Mouse (Mus musculus): ENCODE results near the gene Hoxa13.

Gene Hoxa13

DNA sequence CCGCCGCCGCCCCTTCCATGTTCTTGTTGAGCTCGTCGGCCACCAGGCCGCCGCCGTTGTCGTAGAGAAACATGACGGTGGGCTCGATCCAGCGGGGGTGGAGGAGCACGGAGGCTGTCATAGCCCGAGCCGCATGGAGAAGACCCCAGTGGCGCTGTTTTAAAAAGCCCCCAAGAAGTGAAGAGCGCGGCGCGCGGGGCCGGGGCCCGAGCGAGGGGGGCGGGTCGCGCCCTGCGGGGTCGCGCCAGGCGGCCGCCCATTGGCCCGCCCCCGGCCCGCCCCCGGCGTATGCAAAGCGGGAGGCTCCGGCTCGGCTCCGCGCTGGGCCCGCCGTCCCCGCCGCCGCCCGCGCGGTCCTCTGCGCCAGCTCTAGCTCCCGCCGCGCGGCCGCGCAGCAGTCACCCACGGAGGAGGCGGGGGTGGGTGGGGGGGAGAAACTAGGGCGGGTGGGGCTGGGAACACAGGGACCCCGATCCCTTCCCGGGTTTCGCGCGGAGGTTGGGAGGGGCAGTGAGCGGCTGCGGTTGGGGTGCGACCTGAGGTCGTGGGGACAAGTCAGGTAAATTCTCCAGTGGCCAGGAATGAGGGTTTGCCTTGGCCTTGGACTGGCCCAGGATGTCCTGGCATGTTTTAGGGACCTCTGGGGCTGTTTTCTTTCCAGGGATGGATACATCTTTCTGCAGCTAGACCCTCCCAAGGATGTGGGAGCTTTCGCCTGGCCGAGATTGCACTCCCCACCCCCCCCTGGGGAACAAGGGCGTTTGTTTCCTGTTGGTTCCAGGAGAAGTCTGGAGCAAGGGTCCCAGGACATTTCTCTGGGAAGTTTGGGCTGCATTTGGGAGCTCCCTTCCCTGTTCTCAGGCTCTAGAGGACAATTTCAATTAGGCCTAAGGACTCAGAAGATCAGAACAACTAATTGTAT, at the start of gene Hoxa13:
Gene Hoxa13 (minus strand): TSS at position 227 of the 922 bp plus-strand sequence.
- no peak for DNase-seq (ENCODE audit: low read depth)

DNA sequence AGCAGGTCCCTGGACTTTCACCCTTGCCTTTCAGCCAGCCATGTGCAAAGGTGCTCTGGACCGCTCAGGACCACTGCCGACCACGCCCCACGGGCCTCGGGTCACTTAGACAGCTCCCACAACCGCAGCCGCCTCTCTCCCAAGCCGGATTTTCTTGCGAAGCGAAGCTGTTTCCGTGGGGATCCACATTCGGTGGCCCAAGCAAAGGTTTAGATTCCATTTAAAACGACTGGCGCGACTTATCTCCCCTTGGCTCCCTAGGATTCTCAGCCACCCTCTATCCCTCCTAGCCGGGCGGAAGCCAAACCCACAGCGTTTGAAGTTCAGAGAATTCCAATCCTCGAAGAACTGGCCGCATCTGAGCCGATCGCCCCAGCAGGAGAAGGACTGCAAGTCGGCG, 49.7 kb upstream of the Hoxa13 start:
- no peak for DNase-seq (ENCODE audit: low read depth)

DNA sequence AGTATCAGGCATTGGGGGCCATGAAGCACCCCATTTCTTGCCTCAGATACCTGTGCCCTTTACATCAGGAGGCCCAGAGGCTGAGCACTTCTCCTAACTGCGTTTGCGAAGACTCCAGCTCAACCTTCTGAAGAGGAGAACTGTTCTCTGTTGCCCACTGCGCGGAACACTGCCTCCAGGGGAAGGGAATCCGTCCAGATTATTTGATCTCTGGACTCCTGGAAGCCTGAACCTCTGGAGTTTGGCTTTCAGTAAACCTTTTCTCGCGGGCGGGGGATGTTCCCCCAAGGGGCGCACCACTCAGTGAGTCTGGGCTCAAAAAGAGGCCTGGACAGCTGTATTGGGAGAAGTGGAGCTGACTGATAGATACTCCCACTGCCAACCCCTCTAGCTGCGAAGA, 49.1 kb upstream of the Hoxa13 start:
- DNase-seq (ENCODE audit: low read depth), result no peak

DNA sequence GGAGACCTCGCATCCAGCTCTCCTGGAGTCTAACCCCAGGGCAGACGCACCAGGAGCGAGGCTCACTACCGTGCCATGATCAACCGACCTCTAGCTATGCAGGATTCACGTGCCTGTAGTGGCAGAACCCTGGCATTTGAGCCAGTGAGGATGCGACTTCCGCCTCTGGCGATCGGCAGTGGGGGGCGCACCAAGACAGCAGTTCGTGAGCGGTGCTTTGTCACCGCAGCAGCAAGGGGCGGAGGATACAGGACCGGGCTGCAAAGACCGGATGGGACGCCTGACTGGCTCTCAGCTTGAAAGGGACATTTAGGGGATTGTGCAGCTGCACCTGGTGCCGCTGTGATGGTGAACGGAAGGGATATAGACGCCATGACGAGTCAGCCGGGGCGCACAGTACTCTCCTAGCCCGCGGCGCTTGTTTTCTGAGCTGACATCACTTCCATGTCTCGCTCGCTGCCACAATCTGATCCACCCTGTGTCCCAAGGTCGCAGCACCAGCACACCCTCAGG, 45.3 kb upstream of the Hoxa13 start:
- DNase-seq (ENCODE audit: low read depth), result peak; percentile 18

DNA sequence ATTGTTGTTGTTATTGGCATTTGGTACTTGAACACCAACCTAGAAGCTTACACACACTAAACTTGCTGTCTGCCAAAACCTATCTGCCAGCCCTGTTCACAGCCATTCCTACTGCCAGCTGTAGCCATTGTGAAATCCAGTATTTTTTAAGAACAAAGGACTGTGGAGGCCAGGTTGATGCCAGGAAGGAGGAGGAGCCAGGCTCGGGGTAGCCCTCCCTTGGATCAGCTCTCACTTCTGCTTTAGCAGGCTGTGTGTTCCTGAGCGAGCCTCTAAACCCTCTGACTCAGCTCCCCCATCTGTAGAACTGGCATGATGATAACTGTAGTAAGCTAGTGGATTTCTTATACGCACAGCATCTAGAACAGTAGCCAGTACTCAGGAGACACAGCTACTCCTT, 42.7 kb upstream of the Hoxa13 start:
- no peak for DNase-seq (ENCODE audit: low read depth)

DNA sequence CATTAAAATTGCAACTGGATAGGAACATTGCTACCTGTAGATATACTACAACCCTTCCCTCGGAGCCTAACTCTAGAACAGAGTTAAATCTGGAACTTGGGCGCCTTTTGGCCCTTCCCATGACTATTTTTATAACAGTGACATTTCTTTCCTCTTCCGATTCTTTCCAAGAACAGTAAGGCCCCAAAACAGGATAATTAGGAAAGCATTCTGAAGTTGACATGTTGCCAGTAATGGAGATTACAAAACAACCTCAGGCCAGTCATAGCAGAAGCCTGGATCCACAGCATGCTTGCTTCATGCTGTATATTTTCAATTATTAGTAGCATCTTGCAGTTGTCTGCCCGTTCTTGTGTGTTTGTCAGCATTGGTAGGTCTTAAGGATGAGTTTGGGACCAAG, 40.1 kb upstream of the Hoxa13 start:
- no peak for DNase-seq (ENCODE audit: low read depth)

DNA sequence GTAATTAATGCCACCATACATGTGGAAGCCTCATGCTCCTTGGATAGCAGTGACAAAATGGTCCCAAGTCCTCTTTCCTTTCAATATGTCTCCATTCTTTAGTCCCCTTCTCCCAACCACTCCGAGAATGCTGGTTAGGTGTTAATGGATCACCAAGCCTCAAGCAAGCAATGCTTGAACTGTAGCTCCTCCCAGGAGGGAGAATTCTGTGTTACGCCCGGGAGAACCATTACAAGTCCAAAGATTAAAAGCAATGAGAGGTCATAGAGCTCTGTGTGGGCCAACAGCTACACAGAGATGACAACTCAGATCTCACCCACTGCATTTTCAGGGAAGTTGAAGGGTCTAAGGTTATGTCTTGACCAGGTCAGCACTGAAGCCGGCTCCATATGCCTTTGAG, 37.8 kb upstream of the Hoxa13 start:
- DNase-seq (ENCODE audit: low read depth), result no peak

DNA sequence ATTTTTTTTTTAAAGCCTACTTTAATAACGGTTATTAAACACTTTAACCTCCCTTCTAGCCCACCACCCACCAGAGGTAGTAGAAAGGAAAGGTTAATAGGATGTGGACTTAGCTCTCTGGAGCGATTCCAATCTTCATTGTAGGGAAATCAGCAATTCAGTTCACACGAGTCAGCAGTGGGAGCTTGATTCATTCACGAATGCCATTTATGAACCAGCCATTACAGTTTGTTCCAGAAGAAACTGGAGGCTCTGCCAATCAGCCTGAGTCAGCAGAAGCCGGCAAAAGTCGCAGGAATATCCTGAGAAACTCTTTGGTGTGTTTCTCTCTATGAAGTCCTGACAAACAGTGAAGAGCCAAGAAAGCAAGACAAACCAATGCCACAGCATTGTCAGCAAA, 33.9 kb upstream of the Hoxa13 start:
- peak; percentile 27 for DNase-seq (ENCODE audit: low read depth)

DNA sequence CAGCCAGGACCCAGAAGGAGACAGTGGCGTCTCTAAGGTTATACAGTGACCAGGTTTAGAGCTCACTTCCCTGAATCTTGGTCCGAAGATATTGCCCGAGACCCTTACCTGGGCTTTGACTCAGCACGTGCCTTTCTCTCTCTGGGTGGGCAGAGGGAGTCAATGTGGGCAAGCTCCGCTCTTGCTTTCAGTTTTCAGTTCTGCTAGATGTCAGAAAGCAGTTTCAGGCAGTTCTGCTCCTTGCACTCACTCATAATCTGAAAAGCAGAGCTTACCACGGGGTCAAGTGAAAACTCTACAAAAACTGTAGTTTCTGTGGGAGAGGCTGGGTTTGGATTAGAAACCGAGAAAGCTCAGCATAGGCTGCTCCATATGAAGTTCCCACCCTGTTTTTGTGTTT, 31.6 kb upstream of the Hoxa13 start:
- no peak for DNase-seq (ENCODE audit: low read depth)

DNA sequence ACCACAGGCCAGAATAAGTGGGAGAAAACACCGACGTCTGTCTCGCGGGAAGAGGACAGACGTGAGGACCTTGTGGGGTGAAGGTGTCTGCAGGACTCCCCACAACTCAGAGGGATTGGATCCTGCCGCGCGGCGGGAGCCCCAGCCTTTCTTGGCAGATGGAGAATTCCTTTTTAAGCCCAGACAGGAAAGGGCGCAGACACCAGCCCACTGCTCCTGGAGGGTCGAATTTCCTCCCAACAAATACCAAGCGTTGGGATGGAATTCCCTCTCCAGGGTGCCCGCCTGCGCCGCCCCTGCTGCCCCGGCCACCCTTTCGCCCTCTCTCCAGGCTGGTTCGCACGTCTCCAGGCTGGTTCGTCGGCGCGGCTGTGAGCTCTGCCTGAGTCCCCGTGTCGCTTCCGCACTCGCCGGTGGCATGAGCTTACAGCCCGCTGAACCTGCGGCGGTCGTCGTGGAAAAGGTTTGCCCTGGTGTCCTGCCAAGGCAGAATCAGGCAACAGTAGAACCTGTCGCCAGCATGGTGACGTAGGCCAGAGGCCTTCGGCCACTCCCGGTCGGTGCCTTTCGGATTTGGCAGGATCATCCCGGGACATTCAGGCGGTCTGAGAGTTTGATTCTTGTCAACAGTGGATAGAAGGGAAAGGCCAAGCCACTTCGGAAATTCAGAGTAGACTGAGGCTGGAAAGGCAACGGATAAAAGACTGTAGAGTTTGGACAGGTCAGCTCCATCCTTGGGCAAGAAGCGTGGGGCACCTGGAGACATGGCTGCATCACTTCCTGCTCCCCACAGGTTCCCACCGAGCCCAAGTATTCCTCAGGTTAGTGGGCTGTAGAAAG, 30.6 kb upstream of the Hoxa13 start:
- no peak for DNase-seq (ENCODE audit: low read depth)

DNA sequence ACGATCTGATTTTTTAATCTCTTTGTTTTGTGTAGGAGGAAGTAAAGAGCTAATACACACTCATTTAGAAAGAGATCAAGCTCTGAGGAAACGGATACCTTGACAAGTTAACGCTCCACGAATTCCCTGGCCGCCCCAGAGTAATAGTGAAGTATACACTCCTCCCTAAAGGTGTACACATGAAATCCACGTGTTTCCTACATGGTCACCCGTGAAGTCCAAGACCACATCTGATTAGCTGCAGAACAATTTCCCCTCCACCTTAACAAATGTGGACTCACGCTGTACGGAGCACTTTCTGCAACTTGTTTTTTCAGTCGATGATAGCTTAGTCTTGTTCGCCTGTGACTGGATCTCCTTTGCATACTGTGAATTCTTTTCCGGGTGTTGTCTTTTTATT, 29.5 kb upstream of the Hoxa13 start:
- no peak for DNase-seq (ENCODE audit: low read depth)

DNA sequence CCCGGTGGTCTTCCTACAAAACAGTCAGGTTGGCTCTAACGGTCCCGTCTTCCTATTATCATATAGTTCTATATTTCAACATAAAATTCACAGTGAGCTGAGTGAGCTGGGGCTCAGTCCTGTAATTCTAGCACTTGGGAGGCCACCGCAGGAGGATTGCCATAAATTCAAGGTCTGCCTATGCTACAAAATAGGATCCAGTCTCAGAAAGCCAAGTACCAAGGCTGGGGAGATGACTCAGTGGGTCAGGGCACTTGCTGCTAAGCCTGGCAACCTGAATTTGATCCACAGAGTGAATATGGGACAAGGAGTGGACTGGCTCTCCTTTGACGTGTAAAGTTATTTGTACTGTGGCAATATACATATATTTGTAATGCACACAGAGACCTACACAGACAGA, 23.2 kb upstream of the Hoxa13 start:
- no peak for DNase-seq (ENCODE audit: low read depth)

DNA sequence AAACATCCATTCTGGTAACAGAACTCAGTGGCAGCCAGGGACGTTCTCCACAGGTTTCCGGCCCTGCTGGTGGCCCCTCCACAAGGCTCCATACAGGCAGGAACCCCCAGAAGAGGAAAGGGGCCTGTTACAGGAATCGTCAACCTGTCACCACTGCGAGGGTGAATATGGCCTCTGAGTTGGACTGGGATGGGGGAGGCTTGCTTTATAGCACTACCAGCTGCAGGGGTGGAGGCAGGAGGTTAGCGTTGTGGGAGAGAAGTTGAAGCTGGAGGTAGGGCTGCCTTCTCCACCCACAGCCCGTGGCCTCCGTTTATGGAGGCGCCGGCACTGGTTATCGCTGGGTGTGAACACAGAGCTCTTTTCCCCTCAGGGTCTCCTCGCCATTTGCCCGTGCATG, 20.4 kb upstream of the Hoxa13 start:
- DNase-seq (ENCODE audit: low read depth), result no peak

DNA sequence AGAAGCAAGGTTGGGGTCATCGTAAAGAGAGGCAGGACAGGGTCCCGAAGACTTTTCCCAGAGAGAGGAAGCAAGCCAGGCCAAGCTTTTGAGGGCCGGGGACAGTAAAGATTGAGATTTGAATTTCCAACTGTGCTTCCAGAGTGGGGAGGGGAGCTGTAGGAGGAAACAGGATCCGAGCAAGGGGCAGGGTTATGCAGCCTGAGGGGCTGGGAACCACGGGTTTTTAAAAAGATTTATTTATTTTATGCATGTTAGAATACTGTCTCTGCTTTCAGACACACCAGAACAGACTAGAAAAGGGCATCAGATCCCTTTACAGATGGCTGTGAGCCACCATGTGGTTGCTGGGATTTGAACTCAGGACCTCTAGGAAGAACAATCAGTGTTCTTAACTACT, 16.2 kb upstream of the Hoxa13 start:
- no peak for DNase-seq (ENCODE audit: low read depth)

DNA sequence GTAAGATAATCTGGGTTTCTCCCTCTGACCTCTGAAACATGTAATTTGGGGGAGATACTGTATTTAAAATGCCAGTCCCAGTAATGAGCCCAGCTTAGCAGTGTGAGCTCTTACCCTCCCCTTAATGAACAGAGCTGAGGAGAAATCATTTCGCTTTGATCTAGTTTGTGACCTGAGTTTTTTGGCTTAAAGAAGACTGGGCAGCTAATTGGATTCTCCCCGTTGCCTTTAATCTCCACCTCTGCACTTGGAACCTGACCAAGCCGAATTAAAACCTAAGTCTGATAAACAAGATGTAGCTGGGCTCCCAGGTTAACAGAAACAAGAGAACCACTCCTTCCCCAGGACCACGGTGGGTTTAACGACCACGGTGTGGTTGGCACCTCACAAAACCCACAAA, 15.7 kb upstream of the Hoxa13 start:
- no peak for DNase-seq (ENCODE audit: low read depth)

DNA sequence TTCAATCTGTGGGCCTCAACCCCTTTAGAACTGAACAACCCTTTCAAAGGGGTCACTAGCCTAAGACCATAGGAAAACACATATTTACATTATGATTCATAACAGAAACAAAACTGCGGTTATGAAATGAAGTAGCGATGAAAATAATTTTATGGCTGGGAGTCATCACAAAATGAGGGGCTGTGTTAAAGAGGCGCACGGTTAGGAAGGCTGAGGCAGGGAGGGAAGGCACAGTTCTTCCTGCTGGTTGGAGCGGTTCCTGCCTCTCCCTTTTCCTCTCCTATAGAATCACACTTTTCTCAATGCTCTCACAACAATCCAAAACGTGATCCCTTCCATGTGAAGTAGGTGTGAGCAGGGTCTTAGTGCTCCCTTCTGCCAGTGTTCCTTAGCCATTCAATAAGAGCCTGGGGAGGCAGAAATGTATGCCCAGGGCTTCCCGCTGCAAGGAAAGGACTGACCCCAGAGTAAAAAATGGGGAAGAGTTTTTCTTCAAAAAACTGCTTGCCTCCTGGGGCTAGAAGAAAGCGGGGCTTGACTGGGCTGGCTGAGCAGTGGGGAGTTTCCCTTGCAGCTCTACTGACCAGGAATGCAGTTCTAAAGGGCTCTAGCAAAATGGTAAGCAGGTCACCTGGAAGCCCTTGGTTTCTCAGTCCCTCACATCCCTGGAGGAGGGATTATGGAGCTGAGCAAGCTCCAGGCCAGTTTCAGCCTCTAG, 15.0 kb upstream of the Hoxa13 start:
- no peak for DNase-seq (ENCODE audit: low read depth)

DNA sequence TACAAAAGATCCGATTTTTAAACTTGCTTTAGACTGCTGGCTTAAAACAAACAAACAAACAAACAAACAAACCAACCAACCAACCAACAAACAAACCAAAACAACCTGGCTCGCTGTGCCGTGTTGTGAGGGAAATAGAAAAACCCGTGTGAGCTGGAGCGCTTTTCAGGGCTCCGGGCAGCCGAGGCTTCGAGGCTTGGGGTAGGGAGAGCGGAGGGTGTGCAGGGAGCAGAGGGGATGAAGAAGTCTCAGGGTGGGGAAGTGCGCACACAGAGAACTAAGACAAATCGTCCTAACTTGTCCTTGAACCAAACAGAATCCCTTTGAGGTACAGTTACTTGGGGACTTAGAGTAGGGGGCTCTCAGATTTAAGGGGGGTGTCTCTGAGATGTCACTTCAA, 13.9 kb upstream of the Hoxa13 start:
- DNase-seq (ENCODE audit: low read depth), result no peak

DNA sequence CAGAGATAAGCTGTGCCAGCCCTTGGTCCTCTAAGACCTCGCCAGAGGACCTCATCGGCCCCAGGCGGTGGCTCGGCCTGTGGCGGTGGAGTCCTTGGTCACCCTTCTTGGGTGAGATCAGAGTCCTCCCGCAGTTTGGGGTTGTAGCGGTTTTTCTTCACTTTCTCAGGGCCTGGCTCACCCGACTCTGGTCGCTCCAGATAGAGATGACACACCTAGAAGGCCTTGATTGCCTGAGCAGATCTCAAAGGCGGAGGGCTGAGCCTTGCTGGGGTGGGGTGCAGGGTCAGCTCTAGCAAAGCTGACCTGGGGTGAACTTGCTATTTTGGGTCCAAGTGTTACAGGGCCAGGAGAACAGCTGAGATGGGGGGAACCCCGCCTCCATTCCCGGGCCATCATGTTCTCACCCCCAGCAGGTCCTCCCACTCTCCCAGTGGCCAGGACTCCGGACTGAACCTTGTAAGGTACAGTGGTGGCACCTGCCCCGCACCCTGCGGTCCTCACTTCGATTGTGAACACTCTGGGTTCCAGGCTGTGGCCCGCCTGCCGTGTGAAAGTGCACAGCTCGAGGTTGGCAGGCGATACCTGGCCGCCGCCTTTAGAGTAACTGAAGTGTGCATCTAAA, 13.1 kb upstream of the Hoxa13 start:
- no peak for DNase-seq (ENCODE audit: low read depth)

DNA sequence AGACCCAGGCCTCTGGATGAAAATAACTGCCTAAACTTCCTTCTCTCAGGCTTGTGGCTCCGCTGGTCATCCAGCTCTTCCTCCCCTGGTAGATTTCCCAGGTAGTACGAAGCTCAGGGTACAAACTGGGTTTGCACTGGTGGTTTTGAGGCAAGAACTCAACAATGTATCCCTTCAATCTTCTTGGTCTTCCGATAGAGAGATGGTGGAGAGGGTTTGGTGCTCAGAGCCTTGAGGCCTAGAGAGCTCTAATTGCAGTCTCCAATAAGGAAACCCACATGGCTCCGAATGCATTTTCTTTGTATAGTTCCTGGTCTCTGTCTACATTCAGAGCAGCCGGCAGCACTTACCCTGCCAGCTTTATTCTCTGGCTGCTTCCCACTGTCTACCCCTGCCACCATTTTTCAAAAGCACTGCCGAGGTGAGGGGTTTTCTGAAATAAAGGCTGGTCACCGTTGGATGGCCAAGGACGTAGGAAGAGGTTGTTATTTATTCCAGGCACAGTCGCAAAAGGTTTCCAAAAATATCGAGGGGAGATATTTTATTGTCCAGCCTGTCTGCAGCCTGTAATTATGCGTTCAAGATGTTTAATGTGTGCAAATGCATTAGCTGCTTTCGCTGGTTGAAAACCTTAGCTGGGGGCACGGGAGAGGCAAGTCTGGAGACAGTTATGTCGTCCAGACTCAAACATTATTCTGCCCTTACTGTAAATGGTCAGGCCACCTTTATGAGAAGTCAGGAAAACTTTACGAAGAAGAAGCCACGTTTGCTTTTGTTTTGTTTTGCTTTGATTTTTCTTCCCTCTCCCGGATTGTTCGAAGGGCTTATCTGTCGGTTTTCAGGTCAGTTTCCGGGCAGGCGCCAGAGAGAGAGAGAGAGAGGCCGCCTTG, 12.3 kb upstream of the Hoxa13 start:
- DNase-seq (ENCODE audit: low read depth), result no peak

DNA sequence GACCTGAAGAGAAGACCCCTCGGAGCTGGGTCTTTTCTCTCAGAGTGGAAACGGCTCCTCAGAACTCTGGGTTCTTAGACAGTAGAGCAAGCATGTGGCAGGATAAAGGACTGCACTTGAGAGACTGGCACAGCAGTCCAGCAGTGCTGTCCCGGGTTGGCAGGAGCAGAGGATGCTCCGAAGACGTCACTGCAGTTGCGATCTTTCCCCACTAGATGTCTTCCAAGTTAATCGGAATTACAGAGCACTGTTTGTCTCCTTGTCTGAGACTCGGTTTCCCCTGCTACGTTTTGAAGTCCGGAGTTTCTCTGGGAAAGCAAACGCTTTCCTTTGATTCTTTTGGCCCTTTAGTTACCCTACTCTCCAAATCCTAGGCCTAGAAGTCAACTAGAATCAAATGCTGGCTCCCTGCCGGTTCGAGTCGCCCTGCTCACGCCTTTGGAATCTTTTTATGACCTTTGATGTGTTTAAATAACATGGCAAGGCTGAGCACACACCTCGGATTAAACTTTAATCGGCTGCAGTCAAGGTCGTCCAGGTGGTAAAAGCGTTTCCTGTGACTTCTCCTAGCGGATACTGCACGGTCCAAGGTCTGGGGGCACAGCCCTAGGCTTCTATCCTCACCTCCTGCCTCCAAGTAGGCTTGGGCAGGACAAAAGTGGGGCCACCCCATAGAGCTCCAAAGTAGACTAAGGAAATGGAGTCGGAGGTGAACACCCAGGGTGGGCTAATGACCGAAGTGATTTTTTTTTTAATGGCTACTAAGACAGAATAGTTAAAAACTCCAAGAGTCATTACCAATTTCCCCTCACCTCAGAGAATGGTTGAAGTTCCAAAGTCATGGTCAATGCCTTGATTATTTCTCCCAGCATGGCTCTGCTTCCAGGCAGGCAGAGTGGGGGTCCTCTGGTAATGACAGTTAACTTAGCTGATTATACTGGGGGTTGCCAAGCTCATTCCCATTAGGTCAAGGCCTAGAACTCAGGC, 10.1 kb upstream of the Hoxa13 start:
- DNase-seq (ENCODE audit: low read depth), result peak; percentile 38

Data from fibroblast of lung, adult 2 months (primary cell).